Mouse (Mus musculus) forebrain, embryonic 10.5 days (tissue): ENCODE results near the gene Tmem86a. TPM values are rescaled to one million over a fixed set of nuclear protein-coding genes. Genes with fewer than 3 reads are reported as not detected.

Source experiments
- DNase-seq: peaks from one replicate; pipeline ENCODE4 v3.0.0-alpha.2; 2017; ENCODE audit warnings: low spot score; ENCODE audit errors: extremely low spot score
- H3K27ac ChIP-seq: fragments of 300-500 bp; sonication (generic); 2 replicates; pipeline ENCODE4 v1.5.1; 2016; ENCODE audit warnings: mild to moderate bottlenecking
- H3K27me3 ChIP-seq: fragments of 300-500 bp; sonication (generic); 2 replicates; pipeline ENCODE4 v1.6.1; 2016; ENCODE audit warnings: mild to moderate bottlenecking; ENCODE audit not compliant: poor library complexity, severe bottlenecking
- H3K36me3 ChIP-seq: fragments of 300-500 bp; sonication (generic); replicated peaks from 2 replicates; pipeline ENCODE4 v1.6.1; 2016; ENCODE audit warnings: mild to moderate bottlenecking, moderate library complexity
- H3K4me1 ChIP-seq: fragments of 300-500 bp; sonication (generic); 2 replicates; pipeline ENCODE4 v1.6.1; 2016
- H3K4me3 ChIP-seq: fragments of 300-500 bp; sonication (generic); 2 replicates; pipeline ENCODE4 v1.5.1; 2016; ENCODE audit warnings: mild to moderate bottlenecking, moderate library complexity
- H3K9me3 ChIP-seq: fragments of 300-500 bp; sonication (generic); 2 replicates; pipeline ENCODE4 v1.6.1; 2016; ENCODE audit warnings: mild to moderate bottlenecking, moderate library complexity
- WGBS: fragments of 180-500 bp; shearing (Covaris S2); methylation state at CpG from one replicate; pipeline ENCODE4 v1.1.7; 2016; 5-methylcytosine and 5-hydroxymethylcytosine counted together
- polyA plus RNA-seq: library from polyadenylated mRNA; unstranded; fragments of >200 nt; fragmentation: Nextera tagmentation; extraction: Ambion mirVana; gene quantifications from 2 replicates; pipeline ENCODE4 v1.2.1, GENCODE M21; 2016

Tmem86a gene
- polyA plus RNA-seq, 1 experiment from 2014 or later = 10.5 TPM

DNA sequence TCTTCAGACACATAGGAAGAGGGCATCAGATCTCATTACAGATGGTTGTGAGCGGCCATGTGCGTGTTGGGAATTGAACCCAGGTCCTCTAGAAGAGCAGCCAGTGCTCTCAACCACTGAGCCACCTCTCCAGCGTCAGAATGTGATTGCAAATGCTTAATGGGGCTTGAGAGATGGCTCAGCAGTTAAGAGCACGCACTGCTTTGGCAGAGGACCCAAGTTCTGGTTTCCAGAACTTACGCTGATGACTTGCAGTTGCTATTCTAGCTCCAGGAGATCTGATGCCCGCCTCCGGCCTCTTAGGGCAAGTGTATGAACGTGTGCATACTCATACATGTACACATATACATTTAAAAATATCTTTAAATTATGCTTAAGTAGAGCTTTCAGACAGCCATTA is 15.0 kb upstream of the Tmem86a start:
- no peak overlapping the region for H3K27ac ChIP-seq
- DNase-seq = no peak
- no peaks in the 10 kb centered on the region for H3K9me3 ChIP-seq
- no peak overlapping the region for H3K4me3 ChIP-seq
- 84% methylated on average over 8 of the region's 8 CpGs for WGBS
- no peaks in the 10 kb centered on the region for H3K27me3 ChIP-seq
- no peaks in the 10 kb centered on the region for H3K4me1 ChIP-seq
- no peaks in the 10 kb centered on the region for H3K36me3 ChIP-seq

GRCm38 (mm10) chr7:47041706-47042105 is 8.7 kb upstream of the Tmem86a start:
- no peak for DNase-seq
- WGBS = 87% methylated on average over 3 of the region's 3 CpGs
- H3K27me3 ChIP-seq = no peaks in the 10 kb centered on the region
- H3K36me3 ChIP-seq = no peaks in the 10 kb centered on the region
- no peak overlapping the region for H3K27ac ChIP-seq
- no peaks in the 10 kb centered on the region for H3K9me3 ChIP-seq
- peaks cover 14% of the 10 kb centered on the region for H3K4me1 ChIP-seq
- no peak overlapping the region for H3K4me3 ChIP-seq

GRCm38 (mm10) chr7:47042121-47042520 is 8.3 kb upstream of the Tmem86a start:
- Histone ChIP-seq H3K36me3 (no peaks in the 10 kb centered on the region), H3K4me3 (no peak overlapping the region), H3K27me3 (no peaks in the 10 kb centered on the region), H3K27ac (0 out of 2 replicates have a peak overlapping the region, but pooled peaks have one; percentile 30), H3K4me1 (peaks cover 14% of the 10 kb centered on the region), H3K9me3 (no peaks in the 10 kb centered on the region)
- DNase-seq = no peak
- 85% methylated on average over 4 of the region's 4 CpGs for WGBS

DNA sequence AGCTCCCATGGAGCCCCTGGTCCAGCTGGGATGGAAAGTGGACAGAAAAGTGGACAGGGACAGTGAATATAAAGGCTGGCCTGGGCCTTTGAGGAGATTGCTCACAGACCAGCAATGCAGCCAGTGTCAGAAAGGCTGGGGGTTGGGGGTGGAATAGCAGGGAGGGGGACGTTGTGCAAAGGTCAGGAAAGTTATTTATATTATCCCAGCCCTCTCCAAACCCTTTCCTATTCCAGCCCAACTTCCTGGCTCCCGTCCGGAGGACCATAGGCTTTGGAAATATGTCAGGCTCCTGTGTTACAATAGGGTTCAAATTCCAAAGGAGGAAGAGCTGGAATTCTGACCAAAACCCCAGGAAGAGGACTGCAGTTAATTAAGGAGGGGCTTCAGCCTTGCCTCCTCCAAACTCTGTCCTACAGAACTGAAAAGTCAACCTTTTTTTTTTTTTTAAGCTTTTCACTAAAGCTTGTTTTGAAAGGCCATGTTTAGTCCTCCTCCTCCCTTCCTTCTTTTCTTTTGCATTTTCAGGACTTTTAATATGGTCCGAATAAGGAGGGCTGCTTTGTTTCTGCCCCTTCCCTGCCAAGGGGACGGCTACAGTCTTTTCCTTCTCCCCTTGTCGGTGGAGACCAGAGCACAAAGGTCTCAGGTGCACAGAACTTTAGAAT is 7.4 kb upstream of the Tmem86a start:
- Histone ChIP-seq H3K4me3 (no peak overlapping the region), H3K9me3 (no peaks in the 10 kb centered on the region), H3K4me1 (peaks cover 14% of the 10 kb centered on the region), H3K36me3 (no peaks in the 10 kb centered on the region), H3K27me3 (no peaks in the 10 kb centered on the region), H3K27ac (peak overlapping the region; percentile 48)
- DNase-seq = no peak
- WGBS = 54% methylated on average over 6 of the region's 6 CpGs

DNA sequence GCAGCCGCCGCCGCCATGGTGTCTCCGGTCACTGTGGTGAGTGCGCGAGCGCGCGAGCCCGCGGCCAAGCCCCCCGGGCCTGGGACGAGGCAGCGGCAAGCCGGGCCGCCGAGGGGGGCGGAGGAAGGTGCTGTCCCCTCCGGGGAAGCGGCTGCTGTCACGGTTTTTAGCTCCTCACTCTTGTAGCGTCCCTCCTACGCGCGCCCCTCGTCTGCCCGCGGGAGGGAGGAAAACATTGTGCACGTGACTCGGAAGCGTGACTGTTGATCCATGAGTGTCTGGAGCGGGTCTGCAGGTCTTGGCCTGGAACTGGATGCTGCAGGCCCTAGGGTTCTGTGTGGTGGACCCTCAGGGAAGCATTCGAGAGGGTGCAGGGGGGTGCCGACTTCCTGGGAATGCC is 365 bp downstream of the Tmem86a start:
- no peak for DNase-seq
- WGBS = under 1% methylated on average over 34 of the region's 34 CpGs
- Histone ChIP-seq H3K9me3 (no peaks in the 10 kb centered on the region), H3K36me3 (peaks cover 10% of the 10 kb centered on the region), H3K27me3 (peaks cover 11% of the 10 kb centered on the region), H3K4me3 (peak overlapping the region; percentile 91), H3K4me1 (peaks cover 24% of the 10 kb centered on the region), H3K27ac (peak overlapping the region; percentile 95)

DNA sequence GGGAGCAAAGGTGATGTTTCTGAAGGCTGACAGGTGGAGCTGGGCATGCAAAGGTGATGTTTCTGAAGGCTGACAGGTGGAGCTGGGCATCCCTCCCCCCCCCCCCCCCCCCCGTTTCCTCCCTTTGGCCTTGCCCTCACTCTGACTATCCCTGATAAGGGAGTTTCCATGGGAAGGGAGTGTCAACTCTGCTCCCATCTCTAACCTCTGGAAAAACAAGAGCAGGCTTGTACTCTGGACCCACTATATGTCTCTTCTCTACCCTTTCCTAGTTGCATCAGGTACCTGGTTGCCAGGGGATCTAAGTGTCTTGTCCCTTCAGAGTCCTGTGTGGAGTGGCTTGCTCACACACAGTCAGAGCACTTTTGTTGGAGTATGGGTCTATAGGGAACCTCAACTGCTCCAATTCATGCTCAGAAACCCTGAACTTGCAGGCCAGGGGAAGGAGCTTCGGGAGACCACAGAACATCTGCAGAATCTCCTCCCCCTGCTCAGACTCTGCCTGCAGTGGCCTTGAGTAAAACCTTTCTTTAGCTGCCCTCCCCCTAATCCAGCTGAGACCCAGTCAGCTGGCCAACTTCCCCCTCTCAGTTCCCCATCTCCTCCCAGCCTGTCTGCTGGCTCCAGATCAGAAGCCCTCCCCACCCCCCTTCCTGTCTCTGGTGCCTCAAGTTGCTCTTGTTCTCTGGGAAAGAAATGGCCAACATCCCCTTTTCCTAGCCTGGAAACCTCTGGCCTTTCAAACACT is 1.2 kb downstream of the Tmem86a start:
- WGBS = 21% methylated on average over 1 of the region's 2 CpGs
- H3K4me3 ChIP-seq = peak overlapping the region; percentile 91
- no peak for DNase-seq
- peaks cover 10% of the 10 kb centered on the region for H3K36me3 ChIP-seq
- no peaks in the 10 kb centered on the region for H3K9me3 ChIP-seq
- peaks cover 24% of the 10 kb centered on the region for H3K4me1 ChIP-seq
- peaks cover 11% of the 10 kb centered on the region for H3K27me3 ChIP-seq
- no peak overlapping the region; the same call in 1 of the 2 replicates for H3K27ac ChIP-seq

GRCm38 (mm10) chr7:47052276-47052675 is 1.9 kb downstream of the Tmem86a start:
- WGBS = 49% methylated on average over 3 of the region's 3 CpGs
- Histone ChIP-seq H3K27ac (no peak overlapping the region), H3K4me3 (0 out of 2 replicates have a peak overlapping the region, but pooled peaks have one; percentile 91), H3K36me3 (peaks cover 10% of the 10 kb centered on the region), H3K9me3 (no peaks in the 10 kb centered on the region), H3K27me3 (peaks cover 11% of the 10 kb centered on the region), H3K4me1 (peaks cover 24% of the 10 kb centered on the region)
- no peak for DNase-seq

DNA sequence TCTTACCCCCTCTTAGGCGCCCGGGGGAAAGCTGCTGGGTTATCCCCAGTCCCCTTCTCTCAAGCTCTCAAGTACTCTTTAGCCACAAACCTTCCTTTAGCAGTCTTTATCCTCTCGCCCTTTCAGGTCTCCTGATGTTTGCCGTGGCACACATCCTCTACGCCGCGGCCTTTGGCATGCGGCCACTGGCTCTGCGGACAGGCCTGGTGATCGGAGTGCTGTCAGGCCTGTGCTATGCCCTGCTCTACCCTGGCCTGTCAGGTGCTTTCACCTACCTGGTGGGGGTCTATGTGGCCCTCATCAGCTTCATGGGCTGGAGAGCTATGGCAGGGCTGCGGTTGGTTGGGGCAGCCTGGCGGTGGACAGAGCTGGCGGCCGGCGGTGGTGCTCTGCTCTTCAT is 2.9 kb downstream of the Tmem86a start:
- H3K27ac ChIP-seq = no peak overlapping the region
- DNase-seq = no peak
- H3K9me3 ChIP-seq = no peaks in the 10 kb centered on the region
- WGBS = 95% methylated on average over 15 of the region's 15 CpGs
- peaks cover 24% of the 10 kb centered on the region for H3K4me1 ChIP-seq
- H3K27me3 ChIP-seq = peaks cover 11% of the 10 kb centered on the region
- no peak overlapping the region for H3K4me3 ChIP-seq
- H3K36me3 ChIP-seq = peaks cover 10% of the 10 kb centered on the region

DNA sequence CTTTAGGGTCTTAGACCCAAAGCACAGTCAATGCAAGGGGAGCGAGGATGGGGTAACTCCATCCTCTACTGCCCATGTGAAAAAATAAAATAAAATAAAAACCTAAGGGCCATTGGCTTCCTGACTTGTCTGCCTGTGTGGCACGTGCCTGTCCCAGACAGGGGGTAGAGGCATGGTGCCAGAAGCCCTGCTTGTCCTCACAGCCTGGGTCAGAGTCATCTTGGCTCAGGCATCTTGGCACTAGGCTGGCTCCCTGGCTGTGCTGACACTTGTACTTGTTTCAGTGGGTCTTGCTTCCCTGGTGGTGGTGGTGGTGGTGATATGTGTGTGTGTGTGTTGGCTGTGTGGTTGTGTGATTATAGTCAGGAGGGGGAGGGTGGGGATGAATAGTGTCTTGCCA is 4.3 kb downstream of the Tmem86a start:
- no peak for DNase-seq
- Histone ChIP-seq H3K27me3 (peaks cover 3% of the 10 kb centered on the region), H3K4me1 (peaks cover 24% of the 10 kb centered on the region), H3K9me3 (no peaks in the 10 kb centered on the region), H3K4me3 (no peak overlapping the region), H3K27ac (no peak overlapping the region), H3K36me3 (peaks cover 10% of the 10 kb centered on the region)
- WGBS = 87% methylated on average over 2 of the region's 2 CpGs

DNA sequence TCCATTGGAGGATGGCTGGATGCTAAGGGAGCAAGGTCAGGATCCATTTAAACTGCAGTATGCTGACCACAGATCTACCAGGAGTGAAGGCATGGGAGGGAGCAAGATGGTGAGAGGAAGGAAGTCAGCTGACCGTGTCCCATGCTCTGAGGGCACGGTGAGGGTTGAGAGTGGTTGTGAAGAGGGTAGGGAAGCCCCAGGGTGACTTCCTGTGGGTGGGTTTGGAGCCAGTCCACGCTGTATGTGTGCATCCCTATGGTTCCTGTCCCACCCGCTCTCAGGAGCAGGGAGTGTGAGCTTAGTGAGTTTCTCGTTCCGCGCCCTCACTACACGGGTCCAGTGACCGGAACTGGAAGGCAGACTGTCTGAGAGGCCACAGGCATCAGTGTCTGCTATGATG is 5.3 kb downstream of the Tmem86a start:
- H3K4me3 ChIP-seq = no peak overlapping the region
- no peaks in the 10 kb centered on the region for H3K9me3 ChIP-seq
- WGBS = 84% methylated on average over 9 of the region's 9 CpGs
- peaks cover 18% of the 10 kb centered on the region for H3K4me1 ChIP-seq
- no peaks in the 10 kb centered on the region for H3K27me3 ChIP-seq
- peaks cover 10% of the 10 kb centered on the region for H3K36me3 ChIP-seq
- no peak for DNase-seq
- no peak overlapping the region for H3K27ac ChIP-seq

DNA sequence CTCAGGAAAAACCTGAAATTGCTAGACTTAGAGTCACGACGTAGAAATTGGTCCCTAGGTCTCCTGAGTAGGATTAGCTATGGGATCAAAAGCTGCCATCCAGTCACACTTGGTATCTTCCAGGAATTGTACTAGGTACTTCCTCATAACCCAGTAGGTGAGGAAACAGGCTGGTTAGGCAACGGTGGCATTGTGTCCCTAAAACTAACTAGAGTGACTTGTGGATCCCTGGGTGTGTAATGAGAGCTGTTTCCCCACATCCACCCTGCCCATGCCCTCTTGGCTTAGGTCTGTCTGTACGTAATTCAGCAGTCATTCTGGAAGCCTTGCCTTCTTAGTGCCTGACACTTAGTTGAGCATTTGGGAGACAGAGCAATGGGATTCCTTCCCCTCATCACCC is 5.9 kb downstream of the Tmem86a start:
- H3K9me3 ChIP-seq = no peaks in the 10 kb centered on the region
- WGBS = 90% methylated on average over 4 of the region's 4 CpGs
- H3K36me3 ChIP-seq = peaks cover 10% of the 10 kb centered on the region
- no peak overlapping the region for H3K27ac ChIP-seq
- H3K4me1 ChIP-seq = peaks cover 13% of the 10 kb centered on the region
- no peaks in the 10 kb centered on the region for H3K27me3 ChIP-seq
- no peak for DNase-seq
- no peak overlapping the region for H3K4me3 ChIP-seq

DNA sequence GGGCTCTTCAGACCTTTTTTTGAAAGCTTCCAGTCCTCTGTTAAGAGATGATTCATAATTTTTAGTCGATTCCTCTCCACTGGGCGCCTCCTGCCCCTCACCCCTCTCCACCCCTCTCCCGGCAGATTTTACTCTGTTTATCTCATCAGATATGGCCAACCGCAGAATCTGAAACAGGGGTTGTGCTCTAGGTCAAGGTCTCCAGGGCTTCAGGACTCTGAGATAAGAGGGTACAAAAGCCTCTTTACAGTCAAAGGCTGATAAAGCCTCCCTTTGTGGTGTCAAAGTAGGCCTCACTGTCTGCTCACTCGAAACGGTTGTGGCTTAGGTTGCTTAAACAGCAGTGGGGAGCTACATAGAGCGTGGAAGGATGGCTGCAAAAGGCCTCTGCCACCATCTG is 8.9 kb downstream of the Tmem86a start:
- WGBS = 87% methylated on average over 7 of the region's 7 CpGs

DNA sequence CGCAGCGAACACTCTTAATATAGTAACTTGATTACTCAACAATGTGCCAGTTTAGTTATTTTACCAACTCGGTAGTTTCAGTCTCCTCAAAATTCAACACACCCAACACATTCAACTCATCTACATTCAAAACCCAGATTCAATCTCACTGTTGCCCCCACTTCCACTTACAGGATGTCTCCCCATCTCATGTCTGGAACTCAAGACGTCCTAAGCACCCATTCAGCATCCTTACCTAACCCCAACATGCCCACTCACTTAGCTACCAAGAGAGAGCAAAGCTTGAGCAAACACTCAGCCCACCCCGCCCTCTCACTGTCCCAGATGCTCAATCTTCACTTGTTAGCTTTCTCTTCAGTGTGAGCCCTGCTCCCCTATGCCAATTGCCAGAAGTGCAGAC is 11.2 kb downstream of the Tmem86a start:
- Histone ChIP-seq H3K27ac (no peak overlapping the region), H3K27me3 (no peaks in the 10 kb centered on the region), H3K4me1 (no peaks in the 10 kb centered on the region), H3K36me3 (no peaks in the 10 kb centered on the region), H3K4me3 (no peak overlapping the region), H3K9me3 (no peaks in the 10 kb centered on the region)
- DNase-seq = no peak
- 86% methylated on average over 5 of the region's 5 CpGs for WGBS

More for the DNA sequence above, 8.9 kb downstream of the Tmem86a start:
- Histone ChIP-seq H3K27ac (no peak overlapping the region), H3K4me3 (no peak overlapping the region), H3K9me3 (no peaks in the 10 kb centered on the region), H3K27me3 (no peaks in the 10 kb centered on the region), H3K4me1 (no peaks in the 10 kb centered on the region), H3K36me3 (no peaks in the 10 kb centered on the region)
- no peak for DNase-seq
